ENCODE assay signal across 12 mouse cellular contexts in the genomic region with DNA sequence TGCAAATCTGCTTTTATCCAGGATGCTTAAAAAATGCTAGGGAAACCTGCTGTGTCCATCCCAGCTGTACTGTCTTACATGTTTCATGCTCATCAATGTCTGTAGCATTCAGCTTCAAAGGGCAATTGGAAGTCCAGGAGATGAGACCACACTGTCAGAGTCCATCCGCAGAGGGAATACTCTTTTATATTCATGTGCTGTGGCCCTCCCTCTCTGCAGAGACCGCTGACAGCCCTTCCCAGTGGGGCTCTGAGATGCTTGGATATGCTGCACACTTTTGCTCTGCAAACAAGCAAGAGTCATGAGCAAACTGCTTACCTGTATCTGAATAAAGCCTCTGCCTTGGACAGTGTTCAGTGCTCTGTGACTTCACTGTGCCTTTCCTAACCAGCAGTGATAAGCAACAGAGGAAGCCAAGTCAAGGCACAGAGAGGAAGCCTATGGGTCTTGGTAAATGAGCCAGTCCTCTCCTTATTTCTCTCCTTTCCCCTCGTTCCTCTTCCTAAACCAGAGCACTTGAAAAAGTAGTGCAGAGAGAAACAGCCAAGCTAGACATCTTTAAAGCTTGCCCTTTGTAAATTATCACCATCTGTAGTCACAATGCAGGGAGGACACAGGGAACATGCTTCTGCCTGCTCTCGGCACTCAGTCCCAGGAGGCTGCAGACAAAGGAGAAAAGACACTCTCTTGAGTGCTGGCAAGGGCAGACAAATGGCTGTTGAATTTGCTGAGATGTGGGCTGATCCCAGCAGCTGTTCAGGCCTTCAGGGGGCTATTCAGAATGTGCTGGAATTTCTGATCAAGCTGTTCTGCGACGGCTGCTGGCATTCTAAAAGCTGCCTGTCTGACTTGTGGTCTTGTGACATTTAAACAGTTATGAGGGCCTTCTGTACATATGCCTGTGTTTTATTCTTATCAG.
DNase-seq lines count a peak whose midpoint lies in the region; ATAC-seq lines count a peak whose summit lies in the region.
"Had no signal": no experiment of that assay in that cellular context is flagged by ENCODE, and none has a peak within 500 bp of the region (broad histone marks: within the 10 kb centered on the region; RNA-seq: fewer than 3 reads in every experiment).

No protein-coding gene starts in this region.

- no peak overlapping the region for H3K9ac ChIP-seq in hindbrain, embryonic 12.5 days
- no peak overlapping the region for H3K9ac ChIP-seq in midbrain, embryonic 12.5 days (replicated peaks)
- H3K9ac ChIP-seq: heart, embryonic 15.5 days; liver, embryonic 15.5 days had no signal

- H3K9me3 ChIP-seq in hindbrain, embryonic 12.5 days (replicated peaks): no peaks in the 10 kb centered on the region
- no peaks in the 10 kb centered on the region for H3K9me3 ChIP-seq in midbrain, embryonic 12.5 days
- H3K9me3 ChIP-seq: heart, embryonic 15.5 days; liver, embryonic 15.5 days had no signal

- peaks cover 14% of the 10 kb centered on the region for H3K4me1 ChIP-seq in hindbrain, embryonic 12.5 days
- H3K4me1 ChIP-seq in midbrain, embryonic 12.5 days: peaks cover 12% of the 10 kb centered on the region; the same call in 1 of the 2 replicates
- H3K4me1 ChIP-seq: heart, embryonic 15.5 days; liver, embryonic 15.5 days had no signal

- no peaks in the 10 kb centered on the region for H3K27me3 ChIP-seq in hindbrain, embryonic 12.5 days
- H3K27me3 ChIP-seq in midbrain, embryonic 12.5 days: no peaks in the 10 kb centered on the region
- H3K27me3 ChIP-seq: heart, embryonic 15.5 days; liver, embryonic 15.5 days had no signal

- no peak overlapping the region; the same call in 1 of the 2 replicates for H3K4me2 ChIP-seq in hindbrain, embryonic 12.5 days (replicated peaks)
- 0 out of 2 replicates have a peak overlapping the region, but pooled peaks have one; percentile 10 for H3K4me2 ChIP-seq in midbrain, embryonic 12.5 days (replicated peaks)
- H3K4me2 ChIP-seq: heart, embryonic 15.5 days; liver, embryonic 15.5 days had no signal

- DNase-seq in right cerebral cortex, postnatal 10 days (ENCODE audit: low spot score in 2 of 2): peak; percentile 28 to 40
- DNase-seq in right cerebral cortex, adult 18-20 months: no peak
- no peak for DNase-seq in adrenal gland, postnatal 10 days
- no peak for DNase-seq in yolk sac, embryonic 10.5 days (ENCODE audit: low spot score)
- DNase-seq in cerebellum, postnatal 14 days: no peak
- no peak for DNase-seq in cerebellum, postnatal 36 days
- DNase-seq: adrenal gland, adult 8-10 months; kidney, postnatal 25 days had no signal

- no peak overlapping the region for H3K4me3 ChIP-seq in hindbrain, embryonic 12.5 days
- no peak overlapping the region for H3K4me3 ChIP-seq in midbrain, embryonic 12.5 days
- H3K4me3 ChIP-seq: heart, embryonic 15.5 days; liver, embryonic 15.5 days had no signal

- ATAC-seq in hindbrain, embryonic 12.5 days (ENCODE audit: low FRiP score): peak; percentile 87
- peak; percentile 69 for ATAC-seq in midbrain, embryonic 12.5 days (ENCODE audit: low FRiP score, low read depth)

- 7% methylated on average over 6 of the region's 6 CpGs for WGBS in hindbrain, embryonic 12.5 days
- WGBS in midbrain, embryonic 12.5 days: 16% methylated on average over 6 of the region's 6 CpGs

- H3K27ac ChIP-seq in hindbrain, embryonic 12.5 days: peak overlapping the region; percentile 66
- peak overlapping the region; percentile 46; the same call in 1 of the 2 replicates for H3K27ac ChIP-seq in midbrain, embryonic 12.5 days (replicated peaks)
- H3K27ac ChIP-seq: heart, embryonic 15.5 days; liver, embryonic 15.5 days had no signal

- H3K36me3 ChIP-seq in hindbrain, embryonic 12.5 days: no peaks in the 10 kb centered on the region
- H3K36me3 ChIP-seq in midbrain, embryonic 12.5 days: no peaks in the 10 kb centered on the region
- H3K36me3 ChIP-seq: heart, embryonic 15.5 days; liver, embryonic 15.5 days had no signal

Comparison
In these comparisons a context has a peak if more than half of its experiments do, and no peak if none do; other contexts are left out.
1. DNase-seq: peak in right cerebral cortex, postnatal 10 days (2 of 2); none in right cerebral cortex, adult 18-20 months (single experiment), adrenal gland, postnatal 10 days (single experiment), yolk sac, embryonic 10.5 days (single experiment), cerebellum, postnatal 14 days (0 of 2) and cerebellum, postnatal 36 days (0 of 2).